Mouse (Mus musculus) CD4-positive naive resting alpha-beta T cell, adult 76 days (primary cell): Measurements from ENCODE around the gene Olfr1469. TPM values are rescaled to one million over a fixed set of nuclear protein-coding genes. Genes with fewer than 3 reads are reported as not detected.

ENCODE experiments used
- total RNA-seq: library from RNA; stranded (reverse); gene quantifications from one replicate; pipeline ENCODE4 v1.2.4, GENCODE M21; 2023

Gene Olfr1469
- total RNA-seq: not detected

DNA sequence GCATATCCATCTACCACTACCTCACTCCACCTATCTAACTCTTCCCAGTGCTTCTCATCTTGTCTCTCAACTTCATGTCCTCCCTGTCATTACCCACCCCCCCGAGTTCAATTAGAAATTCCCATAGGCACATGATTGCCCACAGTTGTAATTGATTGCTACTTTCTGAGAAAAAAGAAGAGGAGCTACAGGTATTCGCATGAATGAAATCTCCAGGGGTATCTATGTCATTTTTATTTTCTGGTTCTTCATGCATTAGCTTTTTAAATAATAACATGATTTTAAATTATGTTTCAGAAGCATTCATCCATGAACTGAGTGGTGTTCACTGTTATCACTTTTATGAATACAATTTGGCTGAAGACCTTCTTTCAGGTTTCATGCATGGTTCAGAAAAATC is at the start of gene Olfr1469:
Gene Olfr1469 (plus strand): TSS at position 301 of the 400 bp plus-strand sequence.

DNA sequence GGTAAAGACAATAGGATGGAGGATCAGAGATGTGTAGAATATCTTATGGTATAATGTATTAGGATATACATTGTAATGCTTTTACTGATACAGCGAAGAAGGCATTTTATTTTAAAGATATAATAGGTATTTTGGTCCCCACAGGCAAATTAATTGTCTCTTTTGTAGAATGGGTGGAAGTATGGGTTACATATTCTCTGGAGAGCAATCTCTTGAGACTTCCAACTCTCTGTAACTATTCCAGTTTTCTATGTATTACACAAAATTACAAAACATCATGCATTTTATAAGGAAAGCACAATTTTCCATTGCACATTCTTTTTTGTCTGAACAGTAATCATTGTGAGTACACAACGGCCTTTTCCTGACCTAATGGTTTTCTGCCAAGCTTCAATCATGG is 45.7 kb upstream of the Olfr1469 start, which contains the start of gene Olfr1467:
Gene Olfr1467 (plus strand): TSS at position 301 of the 400 bp plus-strand sequence.

DNA sequence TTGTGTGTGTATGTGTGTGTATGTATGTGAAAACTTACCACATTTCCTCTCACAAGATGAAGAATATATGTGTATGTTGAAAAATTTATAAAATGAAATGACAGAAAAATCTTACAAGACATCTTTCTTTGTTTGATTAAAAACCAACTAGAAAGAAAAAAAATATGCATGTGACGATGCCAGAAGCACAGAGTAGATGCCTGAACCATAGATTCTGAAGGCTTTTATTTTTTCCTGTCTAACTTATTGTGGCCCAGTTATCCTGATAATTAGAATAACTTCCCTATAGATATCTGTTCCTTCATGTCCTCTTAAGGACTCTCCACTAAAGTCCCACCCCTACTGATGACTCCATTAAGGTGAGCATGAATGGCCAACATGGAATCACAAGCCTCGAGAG is 35.5 kb downstream of the Olfr1469 start, which contains the start of gene Olfr1471:
Gene Olfr1471 (plus strand): TSS at position 301 of the 400 bp plus-strand sequence.

DNA sequence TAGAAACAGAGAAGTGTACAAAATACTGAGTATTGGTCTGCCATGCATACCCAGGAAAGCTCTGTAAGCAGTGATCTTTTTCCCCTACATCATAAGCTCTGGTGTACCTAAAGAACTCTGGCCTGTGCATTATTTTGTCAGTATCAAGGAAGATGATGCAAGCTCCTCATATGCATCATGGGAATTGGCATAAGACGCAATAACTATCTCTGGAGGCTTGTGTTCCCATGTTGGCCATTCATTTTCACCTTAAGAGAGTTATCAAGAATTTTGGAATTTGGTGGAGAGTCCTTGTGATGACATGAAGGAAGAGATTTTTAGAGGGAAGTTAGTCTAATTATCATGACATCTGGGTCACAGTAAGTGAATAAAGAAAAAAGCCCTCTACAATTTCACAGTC is 48.3 kb downstream of the Olfr1469 start, which contains the start of gene Olfr1472:
Gene Olfr1472 (minus strand): TSS at position 101 of the 400 bp plus-strand sequence.

Other genes starting within 250 kb of the Olfr1469 start
- gene Olfr1461, start 244.8 kb upstream of the Olfr1469 start, total RNA-seq: not detected
- not detected for gene Olfr1462, start 222.1 kb upstream of the Olfr1469 start, total RNA-seq
- gene Olfr1463, start 176.5 kb upstream of the Olfr1469 start, total RNA-seq: not detected
- not detected for gene Olfr1465, start 92.3 kb upstream of the Olfr1469 start, total RNA-seq
- gene Olfr1466, start 69.0 kb upstream of the Olfr1469 start, total RNA-seq: not detected
- not detected for gene Olfr1467, start 45.6 kb upstream of the Olfr1469 start, total RNA-seq
- gene Olfr1471, start 35.6 kb downstream of the Olfr1469 start, total RNA-seq: not detected
- gene Olfr1472, start 48.2 kb downstream of the Olfr1469 start, total RNA-seq: not detected
- not detected for gene Olfr1474, start 61.7 kb downstream of the Olfr1469 start, total RNA-seq
- gene Olfr1475, start 72.3 kb downstream of the Olfr1469 start, total RNA-seq: not detected
- not detected for gene Olfr1477, start 92.7 kb downstream of the Olfr1469 start, total RNA-seq
- gene Olfr1480, start 120.1 kb downstream of the Olfr1469 start, total RNA-seq: not detected
- gene Olfr1484, start 175.7 kb downstream of the Olfr1469 start, total RNA-seq: not detected
- not detected for gene Olfr1487, start 209.5 kb downstream of the Olfr1469 start, total RNA-seq
- not detected for gene Olfr1489, start 223.8 kb downstream of the Olfr1469 start, total RNA-seq
- gene Olfr1490, start 243.2 kb downstream of the Olfr1469 start, total RNA-seq: not detected